Mouse (Mus musculus) spleen, embryonic (tissue): ENCODE results near the gene Slc25a23.

Experiments
- CTCF ChIA-PET: fragments of 350-600 bp; sonication (Branson Sonifier 250); formaldehyde crosslinking; loops from one replicate; lab custom pipeline; 2022; lab: Charles Lee

The Slc25a23 gene

DNA sequence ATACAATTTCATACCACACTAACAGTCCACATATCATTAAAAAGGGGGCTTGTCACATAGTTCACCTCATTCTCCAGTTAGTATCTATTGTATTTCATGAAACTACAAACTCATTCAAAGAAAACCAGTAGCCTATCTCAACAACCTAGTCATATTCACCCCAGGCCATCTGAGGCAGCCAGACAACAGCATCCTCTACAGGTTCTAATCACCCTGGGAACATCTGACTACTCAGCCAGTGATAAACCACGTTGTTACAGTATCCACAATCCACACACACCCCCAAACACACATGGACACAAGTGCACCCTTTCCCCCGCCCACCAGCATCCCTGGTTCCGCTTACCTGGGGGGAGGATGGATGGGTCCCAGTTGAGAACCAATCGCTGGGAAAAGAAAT lies 32.2 kb downstream of the Slc25a23 start:
- CTCF ChIA-PET = no interaction called here

DNA sequence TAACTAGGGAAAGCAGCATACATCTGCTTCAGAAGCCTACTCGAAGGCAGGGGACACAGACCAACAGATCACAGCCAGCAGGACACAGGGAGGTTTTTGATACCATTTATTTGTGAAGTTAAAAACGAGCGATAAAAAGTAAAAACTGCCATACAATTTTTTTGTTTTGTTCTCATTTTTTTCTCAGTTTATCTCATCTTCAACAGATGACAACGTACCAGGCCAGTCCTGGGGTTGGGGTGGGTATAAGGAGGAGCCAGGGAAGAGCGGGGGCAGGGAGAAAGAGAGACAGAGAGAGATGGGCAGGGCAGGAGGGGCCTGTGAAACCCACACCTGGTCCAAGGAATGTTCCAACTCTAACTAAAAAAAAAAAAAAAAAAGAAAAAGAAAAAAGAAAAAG lies 38.7 kb downstream of the Slc25a23 start:
- CTCF ChIA-PET = no interaction called here

DNA sequence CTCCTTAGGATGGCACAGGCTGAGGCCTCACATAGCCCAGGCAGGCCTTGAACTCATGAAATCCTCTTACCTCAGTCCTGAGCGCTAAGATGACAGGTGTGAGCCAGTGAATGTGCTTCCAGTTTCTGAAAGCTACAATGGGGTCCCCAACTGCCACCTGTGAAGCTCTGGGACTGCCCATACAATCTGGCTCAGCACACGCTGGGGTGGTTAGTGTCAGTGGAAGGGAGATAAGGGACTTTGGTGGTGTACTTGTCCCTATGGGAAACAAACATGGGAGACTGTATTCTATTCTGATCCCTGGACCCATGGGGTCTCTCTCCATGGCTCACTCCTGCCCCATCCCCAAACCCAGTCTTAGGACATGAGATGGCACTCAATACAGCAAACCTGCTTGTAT lies 40.0 kb downstream of the Slc25a23 start:
- CTCF ChIA-PET = no interaction called here

DNA sequence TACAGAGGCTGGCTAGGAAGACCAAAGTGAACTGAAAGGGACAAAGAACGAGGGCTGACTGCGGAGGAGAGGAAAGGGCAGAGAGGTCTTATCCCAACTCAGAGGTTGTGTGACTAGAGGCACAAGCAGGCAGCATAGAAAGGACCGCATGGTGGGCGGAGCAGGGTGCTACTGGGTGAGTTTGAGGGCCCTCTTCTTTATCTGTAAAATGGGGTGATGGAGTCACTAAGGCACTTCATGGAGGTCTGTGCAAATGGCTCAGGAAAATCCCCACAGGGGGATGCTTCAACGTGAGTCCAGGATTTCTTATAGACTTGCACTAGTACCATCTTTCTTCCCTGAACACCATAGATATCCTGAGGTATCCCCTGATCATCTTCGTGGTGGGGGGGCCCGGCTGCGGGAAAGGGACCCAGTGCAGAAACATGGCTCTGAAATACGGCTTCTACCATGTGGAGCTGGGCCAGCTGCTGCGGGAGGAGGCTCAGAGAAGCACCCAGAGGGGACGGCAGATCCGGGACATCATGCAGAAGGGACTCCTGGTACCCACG lies 47.3 kb downstream of the Slc25a23 start:
- CTCF ChIA-PET = no interaction called here

DNA sequence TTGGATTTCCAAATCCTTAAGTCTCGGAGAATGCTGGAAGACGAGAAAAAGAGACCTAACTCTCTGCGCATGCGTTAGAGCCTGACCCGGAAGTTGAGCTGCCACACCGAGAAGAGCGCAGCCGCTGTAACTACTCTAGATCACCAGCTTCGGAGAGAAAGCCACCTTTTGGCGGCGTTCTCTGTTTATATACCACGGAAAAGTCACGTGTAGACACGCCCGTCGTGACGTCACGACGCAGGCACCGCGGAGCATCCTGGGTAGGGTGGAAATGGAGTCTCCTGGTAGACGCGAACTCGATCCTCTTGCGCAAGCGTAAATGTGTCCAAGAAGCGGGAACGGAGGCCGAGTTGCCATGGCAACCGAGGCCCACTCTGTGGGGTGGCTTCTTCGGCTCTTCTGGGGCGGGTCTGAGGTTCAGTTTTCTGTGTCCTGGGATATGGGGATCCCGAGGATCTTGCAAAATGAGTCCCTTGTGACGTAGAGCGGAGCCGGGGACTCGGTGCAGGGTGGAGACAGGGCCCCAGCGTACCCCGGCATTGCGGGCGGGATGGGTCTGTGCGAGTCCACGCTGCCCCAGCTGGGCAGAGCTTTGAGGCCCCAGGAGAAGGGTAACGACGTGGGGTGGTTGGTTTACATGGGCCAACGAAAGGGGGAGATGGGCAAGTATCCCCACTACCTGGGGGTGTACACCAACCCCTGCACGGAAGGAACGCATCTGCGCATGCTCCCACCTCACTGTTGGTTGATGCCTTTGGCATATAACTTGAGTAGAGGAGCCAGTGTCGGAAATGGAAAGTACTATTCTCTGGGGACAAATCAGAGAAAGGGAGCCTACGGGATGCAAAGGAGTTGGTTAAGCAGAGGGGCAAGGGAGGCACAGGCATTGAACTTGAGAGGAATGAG lies 48.2 kb downstream of the Slc25a23 start, which contains the start of the genes Gtf2f1 and Gm17949:
Gene Gtf2f1, minus strand, starts transcription at position 53 of the 906 bp plus-strand sequence.
Gene Gm17949, plus strand, starts transcription at position 234 of the 906 bp plus-strand sequence.
- CTCF ChIA-PET = interaction anchor here (1.2 kb wide), 1 partner anchor 49 kb away, joined by 3 read pairs; no protein-coding TSS in a partner anchor

DNA sequence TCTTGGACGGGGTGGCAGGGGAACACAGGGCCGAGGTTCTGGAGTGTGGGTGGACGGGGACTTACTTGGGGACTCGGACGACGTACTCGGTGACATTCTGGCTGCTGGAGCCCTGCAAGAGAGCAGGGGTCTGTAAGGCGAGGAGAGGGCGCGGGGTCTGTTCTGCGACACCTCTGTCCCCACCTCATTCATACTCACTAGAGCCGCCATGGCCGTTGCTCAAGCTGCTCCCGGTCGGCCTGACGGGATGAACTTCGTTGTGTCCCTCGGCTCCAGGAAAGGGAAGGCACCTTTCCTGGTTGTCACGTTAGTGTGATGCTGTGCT lies 48.8 kb downstream of the Slc25a23 start:
- CTCF ChIA-PET = interaction anchor here (1.2 kb wide), 1 partner anchor 50 kb away, joined by 3 read pairs; no protein-coding TSS in a partner anchor

DNA sequence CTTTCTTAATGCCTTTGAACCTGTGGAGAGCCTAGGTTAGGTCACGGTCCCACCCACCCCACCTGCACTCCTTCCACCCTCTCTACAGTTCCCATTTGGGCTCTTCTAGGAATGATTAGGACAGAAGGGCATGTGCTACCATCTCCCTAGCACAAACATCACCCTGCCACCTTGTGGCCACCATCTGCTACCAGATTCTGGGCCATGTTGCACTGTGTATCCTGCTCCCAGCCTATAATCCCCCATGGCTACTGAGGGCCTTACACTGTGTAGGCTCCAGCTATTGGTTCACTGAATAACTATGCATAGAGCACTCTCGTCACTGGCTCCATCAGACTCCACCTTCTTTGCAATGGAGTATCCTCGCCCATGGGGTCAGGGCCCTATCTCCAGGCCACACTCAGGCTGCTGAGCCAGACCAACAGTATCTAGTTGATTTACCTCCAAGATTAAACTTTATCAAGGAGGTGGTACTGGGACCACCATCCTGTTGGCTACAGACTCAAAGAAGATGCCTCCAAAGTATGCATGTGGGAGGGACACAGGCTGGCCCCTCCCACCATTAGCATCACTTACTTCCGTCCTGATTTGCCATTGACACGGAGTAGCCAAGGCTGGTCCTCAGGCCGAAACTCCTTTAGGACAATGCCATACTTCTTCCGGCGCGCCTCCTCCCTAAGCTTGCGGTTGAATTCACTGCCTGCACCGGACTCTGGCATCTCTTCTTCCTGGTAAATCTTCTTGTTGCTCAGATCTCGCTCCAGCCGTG lies 52.3 kb downstream of the Slc25a23 start:
- CTCF ChIA-PET = no interaction called here

DNA sequence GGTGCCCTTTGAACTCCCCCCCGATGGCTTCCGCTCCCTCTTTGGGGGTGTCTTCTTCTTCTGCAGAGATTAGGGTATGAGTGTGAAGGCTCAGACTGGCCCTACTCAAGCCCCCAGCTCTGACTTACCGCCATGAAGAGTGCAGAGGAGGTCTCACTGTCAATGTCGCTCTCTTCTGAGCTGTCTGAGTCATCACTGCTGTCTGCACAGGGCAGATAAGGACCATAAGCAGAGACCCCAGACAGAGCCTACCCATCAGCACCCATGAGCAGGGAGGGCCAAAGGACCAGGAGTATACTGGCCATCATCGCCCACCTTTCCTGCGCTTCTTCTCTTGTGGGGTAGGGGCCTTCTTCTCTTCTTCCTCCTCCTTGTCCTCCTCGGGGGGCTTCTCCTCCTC lies 55.7 kb downstream of the Slc25a23 start:
- CTCF ChIA-PET = no interaction called here

DNA sequence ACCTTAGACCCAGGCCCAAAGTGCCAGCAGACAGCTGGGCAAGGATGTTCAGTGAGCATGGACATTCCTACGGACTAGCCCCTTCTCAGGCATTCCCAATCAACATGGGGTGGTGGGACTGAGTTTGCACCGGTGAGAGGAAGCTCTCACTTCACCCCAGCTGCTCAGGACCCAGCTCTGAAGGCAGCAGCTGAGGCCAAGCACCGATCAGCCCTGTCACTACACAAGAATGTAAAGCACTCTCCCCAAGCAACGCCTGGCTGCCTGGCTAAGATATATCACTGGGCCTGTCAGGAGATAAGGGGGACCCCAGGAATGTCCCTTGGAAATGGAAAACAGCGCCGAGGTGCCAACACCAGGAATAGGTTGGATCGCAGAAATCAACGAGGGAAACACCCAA lies 58.4 kb downstream of the Slc25a23 start:
- CTCF ChIA-PET = no interaction called here

DNA sequence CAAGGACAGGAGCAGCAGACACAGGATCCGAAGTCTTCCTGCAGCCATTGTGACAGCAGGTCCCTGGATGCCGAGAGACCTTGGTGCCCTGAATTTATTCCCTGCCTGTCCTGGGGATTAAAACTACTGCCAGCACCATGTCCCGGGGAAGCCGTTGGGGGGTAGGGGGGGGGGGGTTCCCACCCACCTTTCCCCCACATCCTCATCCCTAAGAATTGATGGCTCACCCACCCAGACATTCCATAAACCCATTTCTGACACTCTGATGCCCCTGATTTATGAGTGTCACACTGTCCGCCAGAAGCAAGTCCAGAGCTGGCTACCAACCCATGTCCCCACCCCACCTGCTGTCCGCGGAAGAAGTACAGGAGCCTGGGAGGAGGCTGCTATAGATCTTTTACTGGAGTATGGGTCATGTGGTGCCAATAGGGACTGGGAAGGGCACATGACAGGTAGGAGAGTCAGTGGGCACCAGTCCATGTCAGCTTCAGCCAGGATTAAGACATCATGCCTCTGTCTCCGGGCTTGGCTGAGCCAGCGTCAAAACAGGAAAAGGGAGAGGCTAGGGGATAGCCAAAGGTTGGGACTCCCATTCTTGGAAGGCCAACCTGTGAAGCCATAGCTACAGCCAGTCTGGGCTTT lies 59.6 kb downstream of the Slc25a23 start, which contains the start of gene Pspn:
Gene Pspn, minus strand, starts transcription at position 51 of the 642 bp plus-strand sequence.
- CTCF ChIA-PET = no interaction called here

DNA sequence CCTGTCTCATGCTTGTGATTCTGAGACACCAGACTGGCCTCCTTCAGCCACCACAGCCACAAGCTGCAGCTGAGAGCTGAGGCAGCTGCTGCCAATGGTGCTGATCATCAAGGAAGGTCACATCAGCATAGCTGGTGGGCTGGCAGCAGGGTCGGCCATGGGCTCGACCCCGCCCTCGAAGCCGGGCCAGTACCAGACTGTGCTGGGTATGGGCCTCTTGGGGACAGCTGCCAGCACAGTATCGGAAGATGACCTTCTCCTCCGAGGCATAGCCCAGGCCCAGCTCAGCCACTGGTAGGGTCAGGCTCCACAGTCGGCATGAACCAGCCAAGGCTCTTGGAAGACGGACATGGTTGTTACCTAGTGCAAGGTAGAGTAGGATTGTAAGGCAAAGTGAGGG lies 60.2 kb downstream of the Slc25a23 start:
- CTCF ChIA-PET = no interaction called here

DNA sequence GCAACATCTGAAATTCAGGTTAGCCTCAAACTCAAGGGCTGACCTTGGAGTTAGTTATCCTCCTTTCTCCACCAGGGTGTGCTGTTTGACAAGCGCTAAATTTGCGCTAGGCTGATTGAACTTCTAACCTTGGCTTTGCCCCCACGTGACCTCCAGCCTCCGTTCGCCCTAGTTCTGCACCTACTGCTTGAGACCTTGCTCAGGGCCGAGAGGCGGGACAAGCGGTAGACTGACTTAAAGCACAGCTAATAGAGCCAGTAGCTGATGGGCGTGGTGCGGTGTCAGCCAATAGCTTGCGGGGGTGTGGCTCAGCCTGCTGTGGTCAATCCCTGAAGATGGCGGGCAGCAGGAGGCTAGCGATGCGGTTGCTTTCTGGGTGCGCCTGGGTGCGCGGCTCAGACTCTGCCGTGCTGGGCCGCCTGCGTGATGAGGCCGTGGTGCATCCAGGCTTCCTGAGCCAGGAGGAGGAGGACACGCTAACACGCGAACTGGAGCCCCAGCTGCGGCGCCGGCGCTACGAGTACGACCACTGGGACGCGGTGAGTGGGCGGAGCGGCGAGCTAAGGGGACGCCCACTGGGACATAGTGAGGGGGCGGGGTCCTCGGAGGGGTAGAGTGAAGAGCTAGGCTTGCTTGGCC lies 62.5 kb downstream of the Slc25a23 start, which contains the start of gene Alkbh7:
Gene Alkbh7, plus strand, starts transcription at position 311 of the 639 bp plus-strand sequence.
- CTCF ChIA-PET = interaction anchor here (1.0 to 1.1 kb wide), 2 partner anchors 232 to 337 kb away, joined by 3 to 5 read pairs; partner anchors contain the start of gene Dus3l

DNA sequence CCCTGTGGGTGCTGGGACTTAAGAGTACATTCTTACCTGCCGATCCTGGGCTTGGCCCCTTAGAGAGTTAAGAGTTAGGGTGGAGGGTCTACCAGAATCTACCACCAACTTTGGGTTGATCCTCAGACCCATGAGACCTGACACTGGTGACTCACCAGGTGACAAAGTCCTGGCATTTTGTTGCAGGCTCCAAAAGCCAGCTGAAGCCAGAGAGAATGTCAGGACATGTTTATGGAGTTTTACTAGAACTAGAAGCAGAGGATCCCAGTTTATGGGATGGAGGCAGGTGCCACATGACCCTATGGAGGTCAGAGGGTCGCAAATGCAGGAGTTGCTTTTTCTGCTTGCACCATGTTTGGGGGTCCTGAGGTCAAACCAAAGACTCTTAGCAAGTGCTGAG lies 63.2 kb downstream of the Slc25a23 start:
- CTCF ChIA-PET = interaction anchor here (1.0 kb wide), 1 partner anchor 338 kb away, joined by 5 read pairs; no protein-coding TSS in a partner anchor

DNA sequence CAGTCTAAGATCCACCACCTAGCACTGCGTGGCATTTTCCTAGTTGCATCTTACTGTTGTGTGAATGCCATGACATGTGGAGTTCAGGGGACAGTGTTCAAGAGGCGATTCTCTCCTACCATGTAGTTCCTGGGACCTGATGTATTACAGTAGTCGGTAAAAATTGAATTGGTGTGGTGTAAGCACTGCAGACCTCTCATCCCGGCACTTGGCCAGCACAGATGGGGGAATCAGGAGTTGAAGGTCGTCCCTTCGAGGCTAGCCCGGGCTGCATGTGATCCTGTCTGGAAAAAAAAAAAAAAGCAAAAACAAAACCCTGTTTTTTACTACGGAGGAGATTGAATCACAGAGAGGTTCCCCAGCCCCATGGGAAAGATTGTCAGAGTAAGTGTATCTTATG lies 64.6 kb downstream of the Slc25a23 start:
- CTCF ChIA-PET = no interaction called here
